Mouse (Mus musculus) liver, adult (tissue): Measurements from ENCODE around the gene Sfxn2.

Experiments
- GATA4 ChIP-seq: IDR thresholded peaks from 2 replicates; pipeline ENCODE4 v1.6.1; 2014; ENCODE audit warnings: mild to moderate bottlenecking, low read length; ENCODE audit not compliant: insufficient replicate concordance

Sfxn2 gene

DNA sequence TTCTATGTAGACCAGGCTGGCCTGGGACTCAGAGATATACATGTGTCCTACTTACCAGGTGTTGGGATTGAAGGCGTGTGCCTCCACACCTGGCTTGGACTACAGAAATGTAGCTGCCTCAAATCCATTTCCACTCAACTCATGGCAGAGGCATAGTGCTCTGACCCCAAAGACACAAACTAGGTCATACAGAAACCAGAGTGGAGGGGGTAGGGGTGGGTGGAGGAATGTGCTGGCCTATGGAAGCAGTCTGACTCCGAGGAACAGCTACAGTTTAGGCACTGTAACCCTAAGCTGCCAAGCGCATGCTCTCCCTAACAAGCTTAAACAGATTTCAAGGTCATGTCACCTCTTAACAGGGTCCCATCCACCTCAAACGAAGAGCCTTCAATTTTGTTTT, 9.6 kb upstream of the Sfxn2 start:
- no peak for TF ChIP-seq GATA4

DNA sequence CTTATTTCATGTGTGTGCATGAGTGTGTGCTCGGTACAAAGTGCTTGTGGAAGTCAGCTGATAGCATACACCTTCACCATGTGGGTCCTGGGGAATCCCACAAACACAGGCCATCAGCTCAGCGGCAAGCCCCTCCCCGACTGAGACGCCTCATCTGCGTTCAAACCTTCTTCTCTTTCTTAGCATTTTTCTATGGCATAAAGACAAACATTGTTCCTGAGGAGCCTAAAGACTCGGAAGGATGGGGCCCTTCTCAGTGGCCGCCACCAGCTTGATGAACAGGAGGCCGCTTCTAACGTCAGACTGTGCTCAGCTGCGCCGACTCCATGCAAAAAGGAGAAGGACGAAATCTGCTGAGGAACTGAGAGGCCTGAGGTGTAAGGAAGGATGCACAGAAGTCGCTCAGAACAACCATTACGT, 9.1 kb upstream of the Sfxn2 start:
- no peak for TF ChIP-seq GATA4

GRCm38 (mm10) chr19:46571878-46572244, 1.3 kb upstream of the Sfxn2 start:
- no peak for TF ChIP-seq GATA4

DNA sequence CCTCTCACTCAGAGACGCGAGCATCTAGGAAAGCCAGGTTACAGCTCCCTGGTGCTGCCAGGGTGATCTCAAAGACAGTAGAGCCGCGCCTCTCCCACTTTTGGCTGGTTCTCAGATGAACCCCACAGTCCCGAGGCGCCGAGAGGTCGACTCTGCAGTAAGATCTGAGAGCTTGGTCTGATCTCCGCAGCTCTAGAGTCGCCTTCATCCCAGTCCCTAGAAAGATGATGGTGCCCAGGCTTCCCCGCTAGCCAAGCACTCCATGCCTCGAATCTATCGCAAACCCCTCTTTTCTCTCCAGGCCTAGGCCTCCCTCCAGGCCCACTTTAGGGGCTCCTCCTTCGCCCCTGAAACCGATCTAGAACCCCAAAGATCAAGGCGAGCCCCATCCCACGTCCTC, 617 bp upstream of the Sfxn2 start:
- no peak for TF ChIP-seq GATA4

GRCm38 (mm10) chr19:46573990-46574389, 825 bp downstream of the Sfxn2 start:
- no peak for TF ChIP-seq GATA4

- TF ChIP-seq GATA4 = no peak
Observed at GRCm38 (mm10) chr19:46575196-46575595, 2.0 kb downstream of the Sfxn2 start.

GRCm38 (mm10) chr19:46587823-46588508, 14.8 kb downstream of the Sfxn2 start:
- TF ChIP-seq GATA4 = no peak

GRCm38 (mm10) chr19:46591575-46591974, 18.4 kb downstream of the Sfxn2 start:
- TF ChIP-seq GATA4 = peak; percentile 66; the same call in 1 of the 2 replicates

GRCm38 (mm10) chr19:46592751-46593439, 19.7 kb downstream of the Sfxn2 start:
- TF ChIP-seq GATA4 = no peak

- TF ChIP-seq GATA4 = no peak
Observed at GRCm38 (mm10) chr19:46598187-46598586, 25.0 kb downstream of the Sfxn2 start.

DNA sequence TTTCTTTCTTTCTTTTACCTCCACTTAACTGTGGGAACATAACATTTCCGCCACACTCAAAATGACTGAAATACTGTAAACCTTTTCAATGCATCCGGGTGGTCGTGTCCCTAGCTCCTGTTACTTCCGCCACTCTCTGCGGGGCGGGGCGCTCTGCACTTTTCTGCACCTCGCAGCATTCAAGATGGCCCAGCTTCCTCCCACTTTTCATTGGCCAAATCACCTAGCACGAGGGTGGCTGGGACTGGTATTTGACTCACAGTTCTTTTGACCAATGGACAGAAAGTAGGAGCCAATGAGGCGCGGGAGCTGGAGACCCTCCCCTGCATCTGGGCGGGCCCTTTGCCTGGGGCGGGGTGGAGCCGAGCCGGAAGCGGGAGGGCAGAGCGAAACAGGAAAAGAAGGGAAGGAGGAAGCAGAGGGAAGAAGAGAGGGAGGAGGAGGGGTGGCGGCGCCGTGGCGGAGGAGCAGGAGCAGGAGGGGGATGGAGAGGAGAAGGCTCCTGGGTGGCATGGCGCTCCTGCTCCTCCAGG, 25.6 kb downstream of the Sfxn2 start, which contains the start of gene Wbp1l:
Gene Wbp1l (plus strand): TSS at position 365 of the 533 bp plus-strand sequence.
- TF ChIP-seq GATA4 = no peak; the same call in 1 of the 2 replicates

DNA sequence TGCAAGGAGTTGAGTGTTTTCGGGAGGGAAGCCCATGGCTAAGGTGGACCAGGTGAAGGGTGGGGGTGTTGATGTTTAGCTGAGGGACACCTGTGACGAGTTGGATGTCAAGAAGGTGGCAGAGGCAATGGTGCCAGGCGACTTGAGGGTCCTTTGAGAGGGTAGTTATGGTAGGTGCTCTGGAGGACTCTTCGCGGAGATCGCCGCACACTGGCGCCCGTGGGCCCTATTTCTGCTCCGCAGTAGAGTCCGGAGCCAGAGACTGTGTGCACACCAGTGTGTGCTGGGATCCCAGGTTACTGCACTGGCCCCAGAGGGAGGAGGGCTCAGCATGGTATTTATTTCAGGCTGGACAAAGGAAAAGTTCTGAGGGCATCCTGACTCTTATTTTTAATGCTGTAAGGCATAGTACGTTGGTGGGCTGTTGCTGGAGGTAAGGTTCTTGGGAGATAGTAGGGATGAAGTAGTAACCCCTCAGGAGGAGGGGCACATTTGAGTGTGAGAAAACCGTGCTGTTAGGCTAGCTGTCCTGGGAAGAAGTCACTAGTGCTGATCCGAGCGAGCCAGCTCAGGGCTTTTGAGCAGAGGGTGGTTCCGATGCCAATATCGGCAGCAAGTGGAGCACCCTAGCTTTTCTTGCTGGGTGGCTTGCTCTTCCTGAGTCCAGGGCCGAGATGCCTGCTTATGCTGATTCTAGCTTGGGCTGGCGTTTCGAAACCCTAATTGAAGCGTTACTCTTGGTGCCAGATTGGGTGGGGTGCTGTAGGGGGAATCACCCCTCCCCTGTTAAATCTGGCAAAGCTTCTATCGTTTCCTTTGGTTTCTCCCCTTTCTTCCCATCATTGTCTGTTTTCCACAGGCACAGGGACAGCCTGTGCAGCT, 26.5 kb downstream of the Sfxn2 start:
- no peak for TF ChIP-seq GATA4

- peak; percentile 61; the same call in 1 of the 2 replicates for TF ChIP-seq GATA4
Observed at GRCm38 (mm10) chr19:46600371-46600770, 27.2 kb downstream of the Sfxn2 start.

DNA sequence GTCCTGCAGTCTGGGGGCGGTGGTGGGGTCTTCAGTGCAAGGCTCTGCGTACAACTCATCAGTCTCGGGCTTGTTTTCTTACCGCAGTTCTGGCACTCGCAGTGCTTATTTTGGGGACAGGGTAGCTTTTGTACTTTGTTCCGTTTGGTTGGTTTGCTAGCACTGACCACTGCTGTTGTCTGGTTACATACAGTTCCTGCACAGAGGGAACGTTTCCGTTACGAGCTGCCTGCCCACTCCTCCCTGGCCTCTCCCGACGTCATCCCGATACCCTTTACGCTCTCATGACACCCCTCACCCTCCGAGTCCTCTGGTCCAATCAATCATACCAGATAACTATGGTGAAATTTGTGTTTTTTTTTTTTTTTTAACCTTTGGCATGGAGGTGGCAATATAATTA, 28.3 kb downstream of the Sfxn2 start:
- peak; percentile 42; the same call in 1 of the 2 replicates for TF ChIP-seq GATA4

- no peak for TF ChIP-seq GATA4
Observed at GRCm38 (mm10) chr19:46602406-46602805, 29.2 kb downstream of the Sfxn2 start.
